Mouse (Mus musculus) right cerebral cortex, postnatal 10 days (tissue): ENCODE measurements around the gene Arpc4.

ENCODE experiments used
- DNase-seq, 2 experiments: peaks; one replicate each; pipeline ENCODE4 v3.0.0; 2021; ENCODE audit warnings: low spot score in 2 of 2

Arpc4 gene

DNA sequence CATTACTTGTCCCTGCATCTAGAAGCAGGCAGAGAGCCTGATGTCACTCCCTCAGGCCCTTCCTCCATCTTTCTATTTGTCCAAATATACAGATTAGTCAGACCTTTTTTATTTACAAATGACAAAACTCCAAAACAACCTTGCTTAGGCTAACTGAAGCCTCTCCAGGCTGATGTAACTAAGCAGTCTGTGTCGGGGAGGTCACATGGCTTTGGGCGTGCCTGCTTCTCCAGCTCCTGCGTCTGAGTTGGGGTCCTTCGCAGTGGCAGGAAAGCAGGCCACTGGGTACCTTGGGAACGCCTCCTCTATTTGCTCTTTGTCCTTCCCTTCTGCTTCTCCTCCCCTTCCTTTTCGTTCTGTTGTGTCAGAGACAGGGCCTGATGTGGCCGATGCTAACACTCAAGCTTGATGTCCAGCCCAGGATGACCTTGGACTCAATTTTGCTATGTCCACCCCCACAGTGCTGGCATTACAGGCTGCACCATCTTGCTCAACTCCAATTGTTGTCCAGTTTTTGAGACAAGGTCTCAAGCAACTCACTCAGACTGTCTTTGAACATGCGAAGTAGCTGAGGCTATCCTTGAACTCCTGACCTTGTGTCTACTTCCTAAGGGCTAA, 13.3 kb upstream of the Arpc4 start:
- no peak for DNase-seq

DNA sequence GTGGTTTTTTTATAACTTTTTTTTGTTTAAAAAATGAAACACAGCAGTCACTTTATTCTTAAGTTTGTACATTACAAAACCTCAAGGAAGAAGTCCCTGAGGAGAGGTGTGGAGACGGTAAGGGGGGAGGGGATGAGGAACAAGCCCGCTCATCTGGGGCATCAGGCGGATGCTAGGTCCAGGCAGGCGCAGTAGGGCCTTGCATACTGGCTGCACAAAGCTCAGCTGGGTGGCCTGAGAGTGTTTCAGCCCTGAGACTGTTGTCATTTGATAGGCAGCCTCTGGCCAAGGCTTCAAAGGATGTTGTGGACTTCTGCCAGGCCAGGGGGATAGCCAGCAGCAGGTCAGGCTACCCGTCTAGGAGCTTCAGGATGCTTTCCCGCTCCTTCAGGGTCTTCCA, 11.3 kb upstream of the Arpc4 start:
- DNase-seq, result no peak

DNA sequence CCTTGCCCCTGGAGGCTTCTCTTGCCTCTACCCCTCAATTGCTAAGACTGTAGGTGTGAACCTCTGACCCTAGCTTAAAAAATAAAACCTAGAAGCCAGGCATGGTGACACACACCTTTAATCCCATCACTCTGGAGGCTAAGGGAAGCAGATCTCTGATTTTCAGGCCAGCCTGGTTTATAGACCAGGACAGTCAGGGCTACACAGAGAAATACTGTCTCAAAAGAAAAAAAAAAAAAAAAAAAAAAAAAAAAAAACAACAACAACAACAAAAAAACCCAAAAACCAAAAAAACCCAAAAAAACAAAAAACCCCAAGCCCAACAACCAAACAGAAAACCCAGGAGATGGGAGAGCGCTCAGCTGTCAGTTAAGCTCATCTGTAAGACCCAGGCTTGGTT, 10.3 kb upstream of the Arpc4 start:
- no peak for DNase-seq

DNA sequence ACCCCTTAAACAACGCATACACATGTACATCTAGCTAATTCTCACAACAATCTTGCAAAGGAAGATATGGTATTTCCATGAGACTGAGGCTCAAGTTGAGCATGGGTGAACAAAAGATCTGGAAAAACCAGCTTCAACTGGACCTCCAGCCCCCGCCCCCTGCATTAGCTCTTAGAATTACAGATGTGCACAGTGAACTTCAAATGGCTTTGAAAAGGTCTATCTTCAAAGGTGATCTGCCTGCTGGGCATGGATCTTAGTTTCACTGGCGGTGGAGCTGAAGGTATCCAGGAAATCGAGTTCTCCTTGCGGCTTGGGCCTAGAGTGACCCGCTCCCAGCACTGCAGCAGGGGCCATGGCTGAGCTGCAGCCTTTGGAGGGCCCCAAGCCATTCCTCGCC, 9.8 kb upstream of the Arpc4 start:
- no peak for DNase-seq

DNA sequence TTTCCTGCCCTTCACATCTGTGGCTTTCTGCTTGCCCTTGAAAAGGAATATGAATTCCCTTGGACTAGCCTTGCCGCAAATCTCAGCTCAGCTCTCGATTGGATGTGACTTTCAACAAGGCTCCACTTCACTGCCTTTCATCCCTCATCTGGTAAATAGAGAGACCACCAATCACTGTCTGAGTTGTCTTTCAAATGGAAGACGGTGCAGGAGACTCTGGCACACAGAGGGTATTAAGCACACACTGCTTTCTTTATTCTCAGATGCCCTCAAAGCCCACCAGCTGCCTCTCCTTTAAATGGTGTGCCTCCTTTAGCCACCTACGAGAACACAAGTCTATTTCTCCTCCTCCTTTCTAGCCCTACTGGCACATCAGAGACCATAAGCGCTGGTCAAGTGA, 9.3 kb upstream of the Arpc4 start:
- DNase-seq, result no peak

DNA sequence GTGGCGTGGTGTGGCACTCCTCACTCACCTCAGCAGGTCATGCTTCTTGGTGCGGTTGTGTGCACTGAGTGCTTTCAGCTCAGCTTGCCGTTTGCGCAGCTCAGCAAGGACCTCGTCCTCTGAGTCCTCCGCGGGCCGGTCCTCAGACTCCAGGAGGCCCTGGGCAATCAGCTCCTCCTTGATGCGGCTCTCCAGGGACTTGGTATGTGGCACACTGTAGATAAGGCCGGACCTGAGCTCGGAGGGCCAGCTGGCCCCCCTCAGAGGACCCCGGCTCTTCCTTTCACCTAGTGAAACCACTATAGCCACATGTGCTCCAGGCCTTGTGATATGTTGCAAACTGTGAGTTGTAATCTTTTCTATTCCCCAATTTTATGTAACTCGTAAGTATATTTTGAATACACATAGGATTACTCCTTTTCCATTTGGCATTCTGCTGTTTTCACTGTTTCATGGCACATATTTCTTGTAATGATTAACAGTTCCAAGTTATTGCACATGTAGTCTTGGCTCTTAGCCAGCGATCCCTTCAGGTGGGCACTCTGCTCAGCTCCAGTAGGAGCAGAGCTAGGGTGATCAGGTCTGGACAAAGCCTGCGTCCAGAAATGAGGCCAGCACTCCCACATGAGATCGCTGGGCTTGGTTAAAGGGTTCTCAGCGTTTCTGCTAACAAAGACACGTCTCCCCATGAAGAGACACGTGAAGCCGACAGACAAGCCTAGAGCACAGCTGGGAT, 7.6 kb upstream of the Arpc4 start:
- DNase-seq, result no peak

DNA sequence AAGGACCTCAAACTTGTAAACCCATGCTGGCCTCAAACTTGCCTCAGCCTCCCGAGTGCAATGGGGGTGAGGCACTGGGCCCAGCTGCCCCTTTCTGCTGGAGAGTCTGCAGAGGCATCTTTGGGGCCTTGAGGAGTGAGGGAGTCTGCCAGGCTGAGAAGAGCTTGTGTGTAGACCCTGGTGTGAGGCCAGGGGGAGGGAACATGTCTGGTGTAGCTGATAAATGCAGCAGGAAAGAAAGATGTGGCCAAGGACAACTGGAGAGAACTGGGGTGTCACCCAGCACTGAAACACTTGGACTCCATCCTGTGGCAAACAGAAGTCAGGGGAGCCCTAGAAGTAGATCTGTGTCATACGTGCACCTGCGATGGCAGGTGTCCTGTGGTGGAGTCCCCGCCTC, 4.4 kb upstream of the Arpc4 start:
- no peak for DNase-seq

DNA sequence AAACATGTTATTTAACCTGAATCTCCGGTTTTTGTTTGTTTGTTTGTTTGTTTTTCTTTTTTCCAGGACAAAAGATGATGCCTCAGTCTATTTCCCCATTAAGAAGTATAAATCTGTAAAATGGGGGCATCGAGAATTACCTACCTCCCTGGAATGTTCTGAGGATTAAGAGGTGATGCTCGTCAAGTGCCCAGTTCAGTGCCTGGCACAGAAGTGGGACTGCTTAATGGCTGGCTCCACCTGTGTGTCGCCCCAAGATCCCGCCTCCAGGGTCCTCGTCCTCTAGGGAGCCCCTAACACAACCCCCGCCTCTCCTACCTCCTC, 781 bp upstream of the Arpc4 start:
- DNase-seq, result no peak

DNA sequence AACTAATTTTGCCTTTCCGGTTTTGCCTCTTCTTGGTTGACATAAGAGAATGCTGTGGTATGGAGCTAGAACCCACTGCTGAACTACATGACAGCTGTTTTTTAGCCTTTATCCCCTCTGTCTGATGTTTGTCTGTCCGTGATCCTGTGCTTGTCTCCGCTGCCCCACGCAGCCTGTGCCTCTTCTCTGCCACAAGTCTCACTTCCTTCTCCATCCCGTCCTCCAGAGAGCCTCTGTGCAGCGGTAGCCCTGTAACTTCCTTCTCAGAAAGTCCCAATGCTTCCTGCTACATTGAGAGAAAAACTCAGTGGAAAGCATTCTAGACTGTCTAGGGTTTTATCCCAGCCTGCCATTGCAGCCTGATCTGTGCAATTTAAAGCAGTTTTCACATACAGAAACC, 1.3 kb downstream of the Arpc4 start:
- DNase-seq, result no peak

DNA sequence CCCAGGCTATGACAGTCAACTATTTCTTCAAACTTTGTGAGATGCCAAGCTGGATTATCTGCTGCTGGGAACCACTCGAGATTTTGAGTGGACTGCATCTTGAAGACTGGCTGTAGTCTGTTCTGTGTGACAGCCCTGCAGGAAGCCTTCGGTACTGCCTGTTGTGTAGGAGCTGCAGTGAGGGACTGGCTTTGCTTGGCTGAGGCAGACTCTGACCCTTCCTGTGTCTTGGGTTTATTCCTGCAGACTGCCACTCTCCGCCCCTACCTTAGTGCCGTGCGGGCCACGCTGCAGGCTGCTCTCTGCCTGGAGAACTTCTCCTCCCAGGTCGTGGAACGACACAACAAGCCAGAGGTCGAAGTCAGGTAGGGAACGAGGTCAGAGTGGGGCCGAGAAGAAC, 2.6 kb downstream of the Arpc4 start:
- no peak for DNase-seq

DNA sequence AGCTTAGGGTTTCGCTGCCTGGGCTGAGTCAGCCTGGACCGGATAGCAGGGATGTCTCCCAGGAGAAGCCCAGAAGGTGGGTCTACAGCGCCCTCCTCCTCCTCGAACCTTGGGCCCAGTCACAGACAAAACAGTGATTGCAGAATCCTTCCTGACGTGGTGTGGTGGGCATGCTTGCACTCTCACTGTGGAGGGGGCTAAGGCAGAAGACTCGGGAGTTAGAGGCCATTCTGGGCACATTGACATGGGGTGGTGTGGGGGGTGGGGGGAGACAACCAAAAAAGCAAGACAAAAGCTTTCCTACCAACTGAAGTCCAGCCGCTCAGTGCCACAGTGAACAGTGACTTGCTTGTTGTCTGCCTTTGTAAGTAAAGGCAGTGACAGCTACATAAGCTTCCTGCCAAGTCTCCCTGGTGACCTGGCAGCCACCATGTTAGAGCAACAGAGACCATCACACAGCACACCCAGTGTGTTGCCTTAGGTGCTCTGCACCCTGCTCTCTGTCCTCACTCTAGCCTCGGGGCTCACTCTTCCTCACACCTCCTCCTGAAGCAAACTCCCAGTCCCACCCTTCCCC, 6.5 kb downstream of the Arpc4 start:
- peak; percentile 62 to 75 for DNase-seq

DNA sequence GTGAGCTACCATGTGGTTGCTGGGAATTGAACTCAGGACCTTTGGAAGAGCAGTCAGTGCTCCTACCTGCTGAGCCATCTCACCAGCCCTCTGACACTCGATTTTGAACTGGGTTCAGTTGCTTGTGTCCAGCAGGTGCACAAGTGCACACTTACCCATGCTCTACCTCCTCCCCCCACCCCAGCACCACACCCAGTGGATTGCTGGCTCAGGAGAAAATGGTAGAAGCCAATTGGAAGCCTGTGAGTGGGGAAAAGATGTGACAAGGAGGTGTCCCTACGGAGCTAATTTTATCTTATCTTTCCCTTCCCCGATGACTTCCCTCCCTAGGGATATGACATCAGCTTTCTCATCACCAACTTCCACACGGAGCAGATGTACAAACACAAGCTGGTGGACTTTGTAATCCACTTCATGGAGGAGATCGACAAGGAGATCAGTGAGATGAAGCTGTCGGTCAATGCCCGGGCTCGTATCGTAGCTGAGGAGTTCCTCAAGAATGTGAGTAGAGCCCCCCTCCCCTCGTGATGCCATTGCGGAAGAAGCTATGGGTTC, 7.3 kb downstream of the Arpc4 start:
- DNase-seq, result no peak

DNA sequence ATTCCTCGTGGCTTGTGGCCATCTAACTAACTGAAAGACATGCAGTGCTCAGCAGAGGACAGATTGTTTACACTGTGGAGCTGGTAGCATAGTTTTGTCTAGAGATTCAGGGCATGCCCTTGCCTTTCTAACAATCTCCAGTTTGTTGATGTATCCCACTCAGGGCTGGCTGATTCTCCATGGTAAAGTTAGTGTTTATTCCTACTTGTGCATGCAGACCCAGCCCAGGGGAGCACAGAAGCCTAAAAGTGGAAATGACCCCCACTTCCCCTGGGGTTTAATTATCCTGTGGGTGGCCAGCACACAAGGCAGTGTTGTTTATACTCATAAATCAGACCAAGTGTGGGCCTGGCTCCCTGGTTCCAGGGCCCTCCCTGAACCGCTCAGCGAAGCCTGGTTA, 8.1 kb downstream of the Arpc4 start:
- no peak for DNase-seq

DNA sequence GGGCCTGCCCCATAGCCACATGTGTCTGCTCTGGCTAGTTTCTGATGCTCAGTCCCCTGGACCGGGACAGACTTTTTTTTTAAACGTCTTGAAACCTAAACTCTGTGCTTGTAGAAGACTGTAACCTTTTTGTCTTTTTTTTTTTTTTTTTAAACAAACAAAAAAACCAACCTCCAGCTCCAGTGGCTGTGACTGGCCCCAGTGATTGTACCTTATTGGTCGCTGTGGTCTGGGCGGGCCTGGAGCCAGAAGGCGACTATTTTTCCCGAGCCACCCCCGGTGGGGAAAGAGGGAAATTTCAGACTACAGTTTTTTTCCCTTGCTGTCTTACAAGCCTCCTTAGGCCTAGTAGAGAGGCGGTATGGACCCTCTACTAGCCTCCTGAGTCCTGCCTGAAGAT, 11.0 kb downstream of the Arpc4 start, which contains the start of gene Ttll3:
Gene Ttll3, plus strand, starts transcription at position 301 of the 400 bp plus-strand sequence.
- no peak for DNase-seq

DNA sequence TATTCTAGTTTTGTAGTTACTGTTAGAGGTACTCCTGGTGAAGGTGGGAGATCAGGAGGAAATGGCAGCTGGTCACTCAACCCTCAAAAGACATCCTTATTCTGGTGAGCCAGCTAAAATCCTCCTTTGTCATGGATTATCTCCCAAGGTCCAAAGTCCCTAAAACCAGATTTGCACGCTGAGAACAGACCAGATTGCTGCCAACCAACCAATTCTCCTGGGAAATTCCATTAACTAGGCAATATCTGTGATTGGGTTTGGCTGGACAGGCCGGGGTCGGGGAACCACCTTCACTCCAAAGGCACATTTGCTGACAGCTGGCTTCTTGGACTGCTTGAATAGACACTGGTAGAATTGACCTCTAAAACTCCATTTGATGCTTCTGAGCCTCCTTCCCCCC, 12.8 kb downstream of the Arpc4 start:
- no peak for DNase-seq

DNA sequence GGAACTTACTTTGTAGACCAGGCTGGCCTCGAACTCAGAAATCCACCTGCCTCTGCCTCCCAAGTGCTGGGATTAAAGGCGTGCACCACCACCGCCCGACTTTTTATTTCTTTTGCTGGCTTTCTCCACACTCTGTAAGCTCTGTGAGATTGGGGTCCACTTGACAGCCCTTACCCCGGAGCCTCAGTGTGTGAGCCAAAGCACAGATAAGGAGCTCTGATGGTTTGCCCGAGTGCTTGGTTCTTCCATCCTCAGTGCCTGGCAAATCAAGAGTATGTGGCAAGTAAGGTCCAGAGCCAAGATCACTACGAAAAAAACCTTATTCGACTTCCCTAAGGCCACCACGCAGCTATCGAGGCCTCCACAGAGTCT, 14.1 kb downstream of the Arpc4 start:
- DNase-seq, result no peak

DNA sequence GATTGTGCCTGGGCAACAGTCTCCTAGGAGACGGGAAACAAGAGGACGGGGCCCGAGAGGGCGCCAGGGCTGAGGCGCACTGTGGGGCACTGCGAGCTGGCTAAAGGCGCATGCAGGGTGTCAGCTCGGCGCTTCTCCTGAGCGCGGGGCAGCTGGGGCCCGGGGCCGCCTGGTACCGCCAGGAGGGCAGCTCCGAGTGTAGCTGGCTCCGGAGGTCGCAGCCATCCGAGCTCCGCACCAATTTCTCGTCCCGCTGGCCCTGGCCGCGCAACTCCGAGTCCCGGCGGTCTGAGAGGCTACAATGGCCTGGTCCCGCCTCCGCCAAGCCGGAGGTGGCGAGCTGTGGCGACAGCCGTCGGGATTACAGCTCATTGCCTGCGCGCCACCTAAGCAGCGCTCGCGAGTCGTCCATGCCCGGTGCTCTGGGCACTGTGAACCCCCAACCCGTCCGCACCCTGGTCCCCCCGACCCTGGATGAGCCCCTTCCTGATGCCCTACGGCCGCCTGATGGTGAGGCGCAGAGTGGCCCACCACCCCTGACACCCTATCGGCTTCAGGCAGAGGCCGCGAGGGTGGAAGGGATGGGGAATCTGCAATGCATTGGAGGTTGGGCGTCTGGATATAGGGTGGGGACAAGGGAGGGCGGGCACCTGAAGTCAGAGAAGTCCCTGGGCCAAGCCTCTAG, 14.6 kb downstream of the Arpc4 start:
- DNase-seq, result peak; percentile 71 to 74

DNA sequence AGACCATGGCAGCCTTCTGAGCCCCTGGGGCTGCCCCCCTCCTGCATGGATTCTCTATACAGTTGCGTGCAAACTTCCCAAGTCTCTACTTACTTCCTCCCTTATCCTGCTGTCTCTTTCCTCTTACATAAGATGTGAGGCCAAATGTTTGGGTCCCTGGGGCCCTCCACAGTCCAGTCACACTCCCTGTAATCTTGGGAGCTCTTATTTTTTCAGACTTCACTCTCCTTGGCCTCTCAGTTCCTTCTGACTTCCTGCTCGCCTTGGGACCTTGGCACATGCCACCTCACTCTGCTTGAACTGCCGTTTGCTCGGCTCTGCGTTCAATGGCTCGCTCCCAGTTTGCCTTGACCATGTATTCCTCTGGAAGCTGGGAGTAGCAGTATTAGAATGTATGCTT, 16.0 kb downstream of the Arpc4 start:
- DNase-seq, result no peak

DNA sequence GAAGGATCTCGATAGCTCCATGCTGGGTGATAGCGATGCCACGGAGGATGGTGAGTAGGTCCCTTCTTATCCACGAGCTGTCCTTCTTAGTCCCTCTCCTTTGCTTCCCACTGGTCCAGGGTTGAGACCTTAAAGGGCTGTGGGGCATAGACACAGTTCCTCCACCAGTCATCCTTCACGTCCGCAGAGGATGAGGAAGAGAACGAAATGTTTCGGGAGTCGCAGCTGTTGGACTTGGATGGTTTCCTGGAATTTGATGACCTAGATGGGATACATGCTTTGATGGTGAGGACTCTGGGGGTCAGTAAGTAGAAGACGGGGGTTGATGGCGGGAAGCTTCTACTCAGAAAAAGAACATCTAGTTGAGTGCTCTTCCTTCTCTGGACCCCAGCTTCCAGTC, 16.9 kb downstream of the Arpc4 start:
- no peak for DNase-seq

DNA sequence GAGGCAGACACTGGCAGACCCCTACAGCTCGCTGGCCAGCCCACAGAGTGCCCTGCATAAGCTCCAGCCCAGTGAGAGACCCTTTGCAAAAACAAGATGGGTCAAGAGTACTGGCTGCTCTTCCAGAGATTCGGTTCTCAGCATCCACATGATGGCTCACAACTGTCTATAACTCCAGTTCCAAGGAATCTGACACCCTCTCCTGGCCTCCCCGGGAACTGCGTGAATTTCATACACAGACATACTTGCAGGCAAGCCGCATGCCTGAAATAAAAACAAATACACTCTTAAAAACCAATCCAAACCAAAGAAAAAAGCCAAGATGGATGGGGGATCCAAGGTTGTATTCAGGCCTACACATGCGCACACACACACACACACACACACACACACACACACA, 17.6 kb downstream of the Arpc4 start:
- no peak for DNase-seq

DNA sequence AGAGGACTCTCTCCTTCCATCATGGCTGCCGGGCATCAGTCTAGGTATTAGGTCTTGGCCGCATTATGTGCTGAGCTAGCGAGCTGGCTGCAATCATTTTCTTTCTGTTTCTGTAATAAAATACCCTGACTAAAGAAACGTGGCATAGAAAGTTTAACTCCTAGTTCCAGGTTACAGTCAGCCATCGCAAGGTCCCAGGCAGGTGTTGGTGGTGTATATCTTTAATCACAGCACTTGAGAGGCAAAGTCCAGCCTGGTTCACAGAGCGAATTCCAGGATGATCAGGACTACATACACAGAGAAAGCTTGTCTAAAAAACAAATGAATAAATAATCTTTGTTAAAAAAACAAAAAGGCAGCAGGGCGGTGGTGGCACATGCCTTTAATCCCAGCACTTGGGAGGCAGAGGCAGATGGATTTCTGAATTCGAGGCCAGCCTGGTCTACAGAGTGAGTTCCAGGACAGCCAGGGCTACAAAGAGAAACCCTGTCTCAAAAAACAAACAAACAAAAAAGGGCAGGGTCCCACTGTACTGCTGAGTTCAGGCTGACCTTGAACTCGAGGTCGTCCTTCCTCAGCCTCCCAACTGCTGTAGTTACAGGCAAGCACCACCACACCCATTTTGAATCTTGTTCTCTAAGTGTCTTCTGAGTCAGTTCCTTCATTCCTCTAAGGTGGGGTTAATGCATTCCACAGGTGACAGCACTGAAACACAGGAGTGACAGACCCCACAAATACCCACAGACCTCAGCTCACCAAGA, 18.5 kb downstream of the Arpc4 start:
- no peak for DNase-seq

DNA sequence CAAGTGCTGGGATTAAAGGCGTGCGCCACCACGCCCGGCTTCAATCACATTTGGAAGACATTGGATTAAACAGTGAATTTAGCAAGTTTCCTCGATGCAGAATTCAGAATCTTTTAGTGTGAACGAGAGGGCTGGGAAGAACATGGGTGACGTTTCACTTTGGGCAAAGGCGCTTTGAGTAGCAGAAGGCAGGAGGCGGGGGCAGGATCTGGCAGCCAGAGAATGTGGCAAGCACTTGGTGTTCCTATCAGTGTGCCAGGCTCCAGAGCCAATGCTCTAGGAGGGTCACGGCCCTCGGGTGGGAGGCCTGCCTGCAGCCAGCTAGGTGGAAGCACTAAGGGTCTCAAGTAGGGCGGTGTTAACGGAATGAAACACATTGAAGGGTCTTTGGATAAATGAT, 24.2 kb downstream of the Arpc4 start:
- DNase-seq, result no peak
